16 mouse cellular contexts compared by ENCODE assay signal in genomic region chr7:62433243-62433642, GRCm38 (mm10). TPM values are rescaled to one million over a fixed set of nuclear protein-coding genes. Genes with fewer than 3 reads are reported as not detected.
DNase-seq lines count a peak whose midpoint lies in the region; ATAC-seq and TF ChIP-seq lines count a peak whose summit lies in the region.
"Had no signal": no experiment of that assay in that cellular context is flagged by ENCODE, and none has a peak within 500 bp of the region (broad histone marks: within the 10 kb centered on the region; RNA-seq: fewer than 3 reads in every experiment).

No protein-coding gene starts in this region.

- peak; percentile 61 for TF ChIP-seq CTCF in gastrocnemius, adult 2 months (IDR thresholded peaks at IDR 0.05)
- peak; percentile 28; the same call in 1 of the 2 replicates for TF ChIP-seq CTCF in liver, embryonic 14.5 days (IDR thresholded peaks at IDR 0.05; ENCODE audit: low read depth)
- no peak for TF ChIP-seq CTCF in brain, embryonic 14.5 days (IDR thresholded peaks at IDR 0.05; ENCODE audit: borderline replicate concordance, extremely low read depth, insufficient read depth, insufficient read length)

- no peak overlapping the region for H3K9ac ChIP-seq in liver, embryonic 14.5 days (replicated peaks)
- H3K9ac ChIP-seq in liver, embryonic 11.5 days (ENCODE audit: low read depth, low read length), result no peak overlapping the region
- H3K9ac ChIP-seq in ES-E14 (ENCODE audit: insufficient read depth, low read depth, low read length, poor library complexity, severe bottlenecking), result no peak overlapping the region
- H3K9ac ChIP-seq: limb, embryonic 13.5 days; neural tube, embryonic 13.5 days had no signal

- TF ChIP-seq EP300 in liver, embryonic 14.5 days (IDR thresholded peaks at IDR 0.05; ENCODE audit: low read depth), result no peak

- H3K27ac ChIP-seq in gastrocnemius, adult 2 months, result no peak overlapping the region
- no peak overlapping the region for H3K27ac ChIP-seq in liver, embryonic 14.5 days
- no peak overlapping the region for H3K27ac ChIP-seq in liver, embryonic 11.5 days (ENCODE audit: low read depth, low read length)
- H3K27ac ChIP-seq in ES-E14 (ENCODE audit: insufficient read depth, low read depth, low read length, poor library complexity, severe bottlenecking), result no peak overlapping the region
- H3K27ac ChIP-seq: limb, embryonic 13.5 days; neural tube, embryonic 13.5 days had no signal

- no peaks in the 10 kb centered on the region for H3K9me3 ChIP-seq in liver, embryonic 14.5 days (ENCODE audit: control insufficient read depth, low read length)
- no peaks in the 10 kb centered on the region for H3K9me3 ChIP-seq in liver, embryonic 11.5 days (ENCODE audit: control insufficient read depth, low read length)
- H3K9me3 ChIP-seq in ES-E14 (ENCODE audit: control insufficient read depth, insufficient read depth, low read depth, low read length), result no peaks in the 10 kb centered on the region
- H3K9me3 ChIP-seq: limb, embryonic 13.5 days; neural tube, embryonic 13.5 days had no signal

- no peak overlapping the region for H3K4me3 ChIP-seq in gastrocnemius, adult 2 months
- no peak overlapping the region for H3K4me3 ChIP-seq in liver, embryonic 14.5 days (ENCODE audit: insufficient read depth in 1 of 2, low read depth in 2 of 2, low read length in 2 of 2)
- no peak overlapping the region for H3K4me3 ChIP-seq in liver, embryonic 11.5 days (ENCODE audit: low read depth, low read length)
- H3K4me3 ChIP-seq in ES-E14 (ENCODE audit: insufficient read depth in 1 of 2, low read depth in 1 of 2, low read length in 2 of 2, poor library complexity in 1 of 2, severe bottlenecking in 1 of 2), result no peak overlapping the region
- H3K4me3 ChIP-seq: limb, embryonic 13.5 days; neural tube, embryonic 13.5 days had no signal

- no peaks in the 10 kb centered on the region for H3K36me3 ChIP-seq in liver, embryonic 14.5 days (replicated peaks; ENCODE audit: control insufficient read depth, insufficient read depth, low read depth)
- H3K36me3 ChIP-seq in liver, embryonic 11.5 days (ENCODE audit: control insufficient read depth, insufficient read depth, low read length), result no peaks in the 10 kb centered on the region
- no peaks in the 10 kb centered on the region for H3K36me3 ChIP-seq in ES-E14 (ENCODE audit: control insufficient read depth, insufficient read depth, low read length, poor library complexity, severe bottlenecking)
- H3K36me3 ChIP-seq: limb, embryonic 13.5 days; neural tube, embryonic 13.5 days had no signal

- no peak for TF ChIP-seq POLR2A in brain, embryonic 14.5 days (IDR thresholded peaks at IDR 0.05; ENCODE audit: borderline replicate concordance, extremely low read depth, insufficient read depth, insufficient read length, poor library complexity, severe bottlenecking)

- no peak for ATAC-seq in liver, embryonic 14.5 days (ENCODE audit: insufficient read depth)
- ATAC-seq in liver, embryonic 11.5 days (replicated peaks; ENCODE audit: low FRiP score), result no peak
- ATAC-seq in activated CD4-positive, CD25-positive, alpha-beta regulatory T cell, adult 4 months, result no peak

- no peaks in the 10 kb centered on the region for H3K27me3 ChIP-seq in liver, embryonic 14.5 days (ENCODE audit: control insufficient read depth, insufficient read depth, low read length)
- H3K27me3 ChIP-seq in liver, embryonic 11.5 days (replicated peaks; ENCODE audit: control insufficient read depth, insufficient read depth, low read length), result no peaks in the 10 kb centered on the region
- H3K27me3 ChIP-seq: limb, embryonic 13.5 days; neural tube, embryonic 13.5 days had no signal

- in situ Hi-C loops in ES-E14 (cut with MboI; ENCODE audit: low sequenced_read_pairs in 2 of 2, unreplicated experiment in 2 of 2), result no loop called here

- 22% methylated on average over 3 of the region's 3 CpGs for WGBS in liver, embryonic 14.5 days (ENCODE audit: insufficient replicate concordance)
- 39% methylated on average over 3 of the region's 3 CpGs for WGBS in liver, embryonic 11.5 days

- no peak overlapping the region for H3K4me2 ChIP-seq in liver, embryonic 14.5 days (ENCODE audit: low read depth)
- no peak overlapping the region for H3K4me2 ChIP-seq in liver, embryonic 11.5 days
- H3K4me2 ChIP-seq: limb, embryonic 13.5 days; neural tube, embryonic 13.5 days had no signal

- no peak for DNase-seq in gastrocnemius, adult 2 months
- DNase-seq in gastrocnemius, postnatal 10 days, result no peak
- DNase-seq in liver, embryonic 14.5 days (ENCODE audit: low read depth in 3 of 3, low spot score in 3 of 3), result no peak
- DNase-seq in liver, embryonic 11.5 days (ENCODE audit: low spot score), result no peak
- DNase-seq in ES-E14 (ENCODE audit: low read depth, low spot score), result no peak
- DNase-seq in brain, embryonic 14.5 days (ENCODE audit: low read depth), result peak; percentile 44
- no peak for DNase-seq in right cerebral cortex, postnatal 36 days (ENCODE audit: low spot score in 2 of 2)
- DNase-seq: adrenal gland, postnatal 36 days; cerebellum, adult 9-11 months; right cerebral cortex, postnatal 25 days had no signal

- intact Hi-C loops in gastrocnemius, adult 2 months (cut with DNase I), result no loop called here

- no peaks in the 10 kb centered on the region for H3K4me1 ChIP-seq in liver, embryonic 14.5 days (replicated peaks; ENCODE audit: control insufficient read depth in 2 of 2, insufficient read depth in 2 of 2, low read length in 1 of 2)
- H3K4me1 ChIP-seq in liver, embryonic 11.5 days (replicated peaks; ENCODE audit: control insufficient read depth, insufficient read depth, low read length), result no peaks in the 10 kb centered on the region
- H3K4me1 ChIP-seq in ES-E14 (ENCODE audit: control insufficient read depth in 2 of 2, insufficient read depth in 2 of 2, low read length in 2 of 2, poor library complexity in 1 of 2), result no peaks in the 10 kb centered on the region
- H3K4me1 ChIP-seq: limb, embryonic 13.5 days; neural tube, embryonic 13.5 days had no signal

TF ChIP-seq in ES-E14, 5 proteins besides CTCF, POLR2A, EP300 and RAD21:
- TF ChIP-seq ZNF384 (IDR thresholded peaks at IDR 0.05; ENCODE audit: low read depth, low read length), result no peak
- 0 out of 2 replicates have a peak, but pooled peaks have one; percentile 50 for TF ChIP-seq MAFK (IDR thresholded peaks at IDR 0.05; ENCODE audit: insufficient read depth, low read depth, low read length)
- no peak for TF ChIP-seq ZC3H11A (IDR thresholded peaks at IDR 0.05; ENCODE audit: borderline replicate concordance, low read depth, low read length)
- no peak for TF ChIP-seq HCFC1 (IDR thresholded peaks at IDR 0.05; ENCODE audit: borderline replicate concordance, insufficient read depth, low read length)
- TF ChIP-seq CHD2 (IDR thresholded peaks at IDR 0.05; ENCODE audit: low read depth, low read length), result no peak
TF ChIP-seq in ES-E14: peak in this region for 1.

RNA-seq across cellular contexts. Expression of gene Mkrn3, which starts 13.3 kb away (rescaled TPM):
- total RNA-seq in gastrocnemius, adult 2 months (2021), result under 1 TPM; 0.15 to 0.25 TPM
- total RNA-seq in gastrocnemius, postnatal 10 days (2021), result 1 to 10 TPM in 1 of 2 experiments, under 1 TPM in 1; 0.80 to 1.0 TPM
- 0.29 and 0.36 TPM in 2 replicates for polyA plus RNA-seq in liver, embryonic 14.5 days (2012; rRNA removed)
- 0.28 TPM in 2 replicates for polyA plus RNA-seq in liver, embryonic 14.5 days (2014; fragmentation: Nextera tagmentation; extraction: Ambion mirVana)
- polyA plus RNA-seq in liver, embryonic 11.5 days (2014; fragmentation: Nextera tagmentation; extraction: Ambion mirVana), result 1.9 and 2.0 TPM in 2 replicates
- total RNA-seq in ES-E14 (2012; rRNA removed), result 5.8 and 7.0 TPM in 2 replicates
- 17.2 and 23.3 TPM in 2 replicates for polyA plus RNA-seq in brain, embryonic 14.5 days (2012; rRNA removed)
- polyA plus RNA-seq in activated CD4-positive, CD25-positive, alpha-beta regulatory T cell, adult 4 months (2017; shearing (Covaris generic)), result under 1 TPM in 1 of 2 experiments, not detected in 1; 0.18 TPM

RNA-seq across cellular contexts. Expression of gene Peg12, which starts 31.1 kb away (rescaled TPM):
- total RNA-seq in gastrocnemius, adult 2 months (2021), result under 1 TPM; 0.38 to 0.64 TPM
- total RNA-seq in gastrocnemius, postnatal 10 days (2021), result 1 to 10 TPM; 4.4 to 7.1 TPM
- 0.44 and 0.69 TPM in 2 replicates for polyA plus RNA-seq in liver, embryonic 14.5 days (2012; rRNA removed)
- 1.7 and 2.5 TPM in 2 replicates for polyA plus RNA-seq in liver, embryonic 14.5 days (2014; fragmentation: Nextera tagmentation; extraction: Ambion mirVana)
- 13.0 TPM in 2 replicates for polyA plus RNA-seq in liver, embryonic 11.5 days (2014; fragmentation: Nextera tagmentation; extraction: Ambion mirVana)
- total RNA-seq in ES-E14 (2012; rRNA removed), result 2.1 and 2.8 TPM in 2 replicates
- 9.0 and 10.1 TPM in 2 replicates for polyA plus RNA-seq in brain, embryonic 14.5 days (2012; rRNA removed)
- under 1 TPM in 1 of 2 experiments, not detected in 1; 0.18 TPM for polyA plus RNA-seq in activated CD4-positive, CD25-positive, alpha-beta regulatory T cell, adult 4 months (2017; shearing (Covaris generic))

RNA-seq across cellular contexts. Expression of gene Magel2, which starts 56.4 kb away (rescaled TPM):
- total RNA-seq in gastrocnemius, adult 2 months (2021), result not detected
- 1 to 10 TPM; 1.4 to 1.8 TPM for total RNA-seq in gastrocnemius, postnatal 10 days (2021)
- 0.04 and 0.12 TPM in 2 replicates for polyA plus RNA-seq in liver, embryonic 14.5 days (2012; rRNA removed)
- 0.04 TPM in 1 of 2 replicates, not detected in the other for polyA plus RNA-seq in liver, embryonic 14.5 days (2014; fragmentation: Nextera tagmentation; extraction: Ambion mirVana)
- polyA plus RNA-seq in liver, embryonic 11.5 days (2014; fragmentation: Nextera tagmentation; extraction: Ambion mirVana), result 0.51 and 0.61 TPM in 2 replicates
- 1.1 and 1.9 TPM in 2 replicates for total RNA-seq in ES-E14 (2012; rRNA removed)
- polyA plus RNA-seq in brain, embryonic 14.5 days (2012; rRNA removed), result 71.9 and 93.0 TPM in 2 replicates
- polyA plus RNA-seq in activated CD4-positive, CD25-positive, alpha-beta regulatory T cell, adult 4 months (2017; shearing (Covaris generic)), result not detected
- total RNA-seq: hematopoietic stem cell, adult 5-6 weeks; megakaryocyte-erythroid progenitor cell, adult 5-6 weeks had no signal
- polyA plus RNA-seq: large intestine, adult 2 months had no signal

Comparison
In these comparisons a context has a peak if more than half of its experiments do, and no peak if none do; other contexts are left out.
1. RNA of gene Magel2, which starts 56.4 kb away (polyA plus RNA-seq): 71.9 to 93.0 TPM in brain, embryonic 14.5 days; 0.51 to 0.61 TPM in liver, embryonic 11.5 days, 0.04 to 0.12 TPM in liver, embryonic 14.5 days and not detected in activated CD4-positive, CD25-positive, alpha-beta regulatory T cell, adult 4 months; every median in the first group is over 10 times any median in the second.